Mouse (Mus musculus) megakaryocyte, embryonic 14.5 days (primary cell): ENCODE data around the gene 4930519G04Rik.
"Not testable (repeated sequence)": the region's sequence is repeated elsewhere in the genome, so short reads cannot be mapped to it uniquely, and the experiment has no call there.

Source experiments
- FLI1 ChIP-seq: IDR thresholded peaks from 2 replicates; pipeline ENCODE4 v1.6.1; 2012; ENCODE audit warnings: low read length, inconsistent platforms, mixed read lengths
- GATA1 ChIP-seq: IDR thresholded peaks from 3 replicates; pipeline ENCODE4 v1.6.1; 2012; ENCODE audit warnings: mixed read lengths, low read length, inconsistent platforms, borderline replicate concordance

DNA sequence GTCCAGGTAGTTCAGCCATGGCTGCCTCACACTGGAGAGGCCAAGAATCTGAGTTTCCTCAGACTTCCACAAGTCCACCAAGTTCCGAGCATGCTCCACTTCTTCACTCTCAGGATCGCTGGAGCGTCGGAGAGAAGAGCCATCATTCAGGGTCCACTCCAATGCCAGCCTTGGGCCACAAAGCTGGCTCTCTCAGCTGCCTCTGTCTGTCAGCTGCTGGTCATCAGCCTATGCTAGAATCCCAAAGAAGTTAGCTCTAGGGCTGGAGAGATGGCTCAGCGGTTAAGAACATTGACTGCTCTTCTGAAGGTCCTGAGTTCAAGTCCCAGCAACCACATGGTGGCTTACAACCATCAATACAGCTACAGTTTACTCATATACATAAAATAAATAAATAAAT, 63.9 kb downstream of the 4930519G04Rik start:
- TF ChIP-seq GATA1, FLI1: not testable (repeated sequence)
